Mouse (Mus musculus): ENCODE measurements around the gene Snx30. TPM values are rescaled to one million over a fixed set of nuclear protein-coding genes. Genes with fewer than 3 reads are reported as not detected.

Gene Snx30
- total RNA-seq, 1 experiment = 19.8 TPM

DNA sequence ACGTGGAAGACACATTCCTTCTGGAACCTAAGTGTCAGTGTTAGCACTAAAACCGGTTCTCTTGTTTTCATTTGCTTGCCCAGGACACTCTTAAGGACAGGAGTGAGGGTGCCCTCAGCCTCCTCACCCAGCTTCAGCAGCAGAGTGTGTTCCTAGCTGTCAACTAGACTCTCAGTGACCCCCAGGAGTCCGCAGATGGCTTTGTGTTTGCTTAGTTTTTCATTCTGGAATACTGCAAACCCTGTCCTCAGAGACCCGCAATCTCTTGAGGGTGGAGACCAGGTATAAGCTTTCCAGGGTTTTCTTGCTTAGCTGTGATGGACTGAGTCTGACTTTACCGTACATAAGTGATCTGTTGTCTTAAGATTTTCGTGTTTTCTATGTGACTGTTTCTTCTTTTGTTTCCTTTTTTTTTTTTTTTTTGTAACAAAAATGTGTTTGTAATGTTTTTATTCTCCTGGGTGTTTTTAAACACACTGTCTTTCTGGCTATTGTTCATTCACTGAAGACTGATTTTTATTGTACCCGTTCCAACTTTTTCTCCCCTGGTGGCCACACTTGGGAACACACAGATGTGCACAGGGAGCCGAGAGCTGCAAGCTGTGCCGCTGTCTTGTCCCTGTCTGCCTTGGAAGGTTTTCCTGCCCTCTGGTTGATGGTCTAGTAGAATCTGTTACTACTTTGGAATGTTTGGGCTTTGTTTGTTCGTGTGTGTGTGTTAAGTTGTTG is 44.8 kb upstream of the Snx30 start:
- in situ Hi-C loops (cut with MboI; ENCODE audit: low sequenced_read_pairs in 2 of 2, unreplicated experiment in 2 of 2) = no loop called here
- no peak for DNase-seq (ENCODE audit: low read depth, low spot score)
- Histone ChIP-seq H3K4me1 (ENCODE audit: control insufficient read depth in 2 of 2, insufficient read depth in 2 of 2, low read length in 2 of 2, poor library complexity in 1 of 2) (peaks cover 0 to 3% of the 10 kb centered on the region in 2 experiments; a peak in 1 of 4 replicates), H3K9me3 (ENCODE audit: control insufficient read depth, insufficient read depth, low read depth, low read length) (no peaks in the 10 kb centered on the region), H3K27ac (ENCODE audit: insufficient read depth, low read depth, low read length, poor library complexity, severe bottlenecking) (no peak overlapping the region), H3K9ac (ENCODE audit: insufficient read depth, low read depth, low read length, poor library complexity, severe bottlenecking) (no peak overlapping the region), H3K36me3 (ENCODE audit: control insufficient read depth, insufficient read depth, low read length, poor library complexity, severe bottlenecking) (no peaks in the 10 kb centered on the region), H3K4me3 (ENCODE audit: insufficient read depth in 1 of 2, low read depth in 1 of 2, low read length in 2 of 2, poor library complexity in 1 of 2, severe bottlenecking in 1 of 2) (no peak overlapping the region)
- TF ChIP-seq CHD2 (IDR thresholded peaks at IDR 0.05; ENCODE audit: low read depth, low read length) (no peak), ZNF384 (IDR thresholded peaks at IDR 0.05; ENCODE audit: low read depth, low read length) (no peak), MAFK (IDR thresholded peaks at IDR 0.05; ENCODE audit: insufficient read depth, low read depth, low read length) (no peak), ZC3H11A (IDR thresholded peaks at IDR 0.05; ENCODE audit: borderline replicate concordance, low read depth, low read length) (no peak), HCFC1 (IDR thresholded peaks at IDR 0.05; ENCODE audit: borderline replicate concordance, insufficient read depth, low read length) (no peak)

DNA sequence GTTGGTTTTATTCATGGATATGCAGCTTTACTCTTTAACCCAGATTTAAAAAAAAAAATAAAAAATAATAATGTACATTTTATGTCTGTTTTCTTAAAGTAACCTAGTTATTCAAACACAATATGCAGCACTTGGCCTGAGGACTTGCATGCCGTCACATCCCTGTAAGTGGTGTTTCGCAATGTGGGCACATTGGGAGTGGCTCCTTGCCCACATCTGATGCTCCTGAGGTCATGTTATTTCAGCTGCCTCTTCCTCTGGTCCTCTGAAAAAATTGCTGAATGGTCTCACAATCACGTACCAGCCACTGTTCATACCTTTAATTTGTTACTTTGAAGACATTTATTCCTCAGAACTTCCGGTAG is 44.3 kb upstream of the Snx30 start:
- H3K27ac ChIP-seq (ENCODE audit: insufficient read depth, low read depth, low read length, poor library complexity, severe bottlenecking) = no peak overlapping the region
- TF ChIP-seq HCFC1 (IDR thresholded peaks at IDR 0.05; ENCODE audit: borderline replicate concordance, insufficient read depth, low read length) = no peak
- TF ChIP-seq ZNF384 (IDR thresholded peaks at IDR 0.05; ENCODE audit: low read depth, low read length) = no peak
- no peak for TF ChIP-seq ZC3H11A (IDR thresholded peaks at IDR 0.05; ENCODE audit: borderline replicate concordance, low read depth, low read length)
- TF ChIP-seq CHD2 (IDR thresholded peaks at IDR 0.05; ENCODE audit: low read depth, low read length) = no peak
- no peak for TF ChIP-seq MAFK (IDR thresholded peaks at IDR 0.05; ENCODE audit: insufficient read depth, low read depth, low read length)
- no peak overlapping the region for H3K9ac ChIP-seq (ENCODE audit: insufficient read depth, low read depth, low read length, poor library complexity, severe bottlenecking)
- no peak overlapping the region for H3K4me3 ChIP-seq (ENCODE audit: insufficient read depth in 1 of 2, low read depth in 1 of 2, low read length in 2 of 2, poor library complexity in 1 of 2, severe bottlenecking in 1 of 2)
- DNase-seq (ENCODE audit: low read depth, low spot score) = no peak
- peaks cover 0 to 3% of the 10 kb centered on the region in 2 experiments; a peak in 1 of 4 replicates for H3K4me1 ChIP-seq (ENCODE audit: control insufficient read depth in 2 of 2, insufficient read depth in 2 of 2, low read length in 2 of 2, poor library complexity in 1 of 2)
- H3K9me3 ChIP-seq (ENCODE audit: control insufficient read depth, insufficient read depth, low read depth, low read length) = no peaks in the 10 kb centered on the region
- H3K36me3 ChIP-seq (ENCODE audit: control insufficient read depth, insufficient read depth, low read length, poor library complexity, severe bottlenecking) = no peaks in the 10 kb centered on the region
- in situ Hi-C loops (cut with MboI; ENCODE audit: low sequenced_read_pairs in 2 of 2, unreplicated experiment in 2 of 2) = no loop called here

DNA sequence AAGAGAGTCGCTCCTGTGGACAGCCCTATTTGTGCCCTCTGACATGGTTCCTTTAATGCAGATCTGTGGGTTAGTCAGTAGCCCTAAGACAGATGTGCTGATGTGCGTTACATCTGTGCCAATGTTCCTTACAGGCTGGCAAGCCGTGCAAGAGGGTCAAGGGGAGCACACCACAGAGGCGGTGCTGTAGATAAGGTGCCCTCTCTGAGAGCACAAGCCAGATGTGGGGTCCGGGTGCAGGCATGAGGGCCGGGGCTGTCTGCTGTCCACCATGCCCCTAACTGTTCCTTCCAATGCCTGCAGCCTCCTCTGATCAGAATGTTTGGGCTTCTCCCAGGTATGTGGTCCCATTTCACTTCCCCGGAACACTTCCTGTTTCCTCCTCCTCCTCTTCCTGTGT is 40.7 kb upstream of the Snx30 start:
- Histone ChIP-seq H3K36me3 (ENCODE audit: control insufficient read depth, insufficient read depth, low read length, poor library complexity, severe bottlenecking) (peaks cover 2% of the 10 kb centered on the region; the same call in 1 of the 2 replicates), H3K4me1 (ENCODE audit: control insufficient read depth in 2 of 2, insufficient read depth in 2 of 2, low read length in 2 of 2, poor library complexity in 1 of 2) (peaks cover 0 to 3% of the 10 kb centered on the region in 2 experiments; a peak in 1 of 4 replicates), H3K4me3 (ENCODE audit: insufficient read depth in 1 of 2, low read depth in 1 of 2, low read length in 2 of 2, poor library complexity in 1 of 2, severe bottlenecking in 1 of 2) (no peak overlapping the region), H3K27ac (ENCODE audit: insufficient read depth, low read depth, low read length, poor library complexity, severe bottlenecking) (no peak overlapping the region), H3K9ac (ENCODE audit: insufficient read depth, low read depth, low read length, poor library complexity, severe bottlenecking) (peak overlapping the region; percentile 14; the same call in 1 of the 2 replicates), H3K9me3 (ENCODE audit: control insufficient read depth, insufficient read depth, low read depth, low read length) (no peaks in the 10 kb centered on the region)
- in situ Hi-C loops (cut with MboI; ENCODE audit: low sequenced_read_pairs in 2 of 2, unreplicated experiment in 2 of 2) = no loop called here
- DNase-seq (ENCODE audit: low read depth, low spot score) = no peak
- no peak for TF ChIP-seq ZNF384 (IDR thresholded peaks at IDR 0.05; ENCODE audit: low read depth, low read length)
- no peak for TF ChIP-seq CHD2 (IDR thresholded peaks at IDR 0.05; ENCODE audit: low read depth, low read length)
- TF ChIP-seq HCFC1 (IDR thresholded peaks at IDR 0.05; ENCODE audit: borderline replicate concordance, insufficient read depth, low read length) = no peak
- no peak for TF ChIP-seq ZC3H11A (IDR thresholded peaks at IDR 0.05; ENCODE audit: borderline replicate concordance, low read depth, low read length)
- TF ChIP-seq MAFK (IDR thresholded peaks at IDR 0.05; ENCODE audit: insufficient read depth, low read depth, low read length) = no peak

GRCm38 (mm10) chr4:59765385-59766005 is 40.1 kb upstream of the Snx30 start:
- in situ Hi-C loops (cut with MboI; ENCODE audit: low sequenced_read_pairs in 2 of 2, unreplicated experiment in 2 of 2) = no loop called here

More at GRCm38 (mm10) chr4:59765385-59766005, 40.1 kb upstream of the Snx30 start:
- Histone ChIP-seq H3K27ac (ENCODE audit: insufficient read depth, low read depth, low read length, poor library complexity, severe bottlenecking) (no peak overlapping the region), H3K36me3 (ENCODE audit: control insufficient read depth, insufficient read depth, low read length, poor library complexity, severe bottlenecking) (peaks cover 8% of the 10 kb centered on the region), H3K4me1 (ENCODE audit: control insufficient read depth in 2 of 2, insufficient read depth in 2 of 2, low read length in 2 of 2, poor library complexity in 1 of 2) (peaks cover 0 to 3% of the 10 kb centered on the region in 2 experiments; a peak in 1 of 4 replicates), H3K4me3 (ENCODE audit: insufficient read depth in 1 of 2, low read depth in 1 of 2, low read length in 2 of 2, poor library complexity in 1 of 2, severe bottlenecking in 1 of 2) (no peak overlapping the region), H3K9me3 (ENCODE audit: control insufficient read depth, insufficient read depth, low read depth, low read length) (no peaks in the 10 kb centered on the region), H3K9ac (ENCODE audit: insufficient read depth, low read depth, low read length, poor library complexity, severe bottlenecking) (no peak overlapping the region)
- TF ChIP-seq MAFK (IDR thresholded peaks at IDR 0.05; ENCODE audit: insufficient read depth, low read depth, low read length) (no peak), ZNF384 (IDR thresholded peaks at IDR 0.05; ENCODE audit: low read depth, low read length) (no peak), CHD2 (IDR thresholded peaks at IDR 0.05; ENCODE audit: low read depth, low read length) (no peak), ZC3H11A (IDR thresholded peaks at IDR 0.05; ENCODE audit: borderline replicate concordance, low read depth, low read length) (no peak), HCFC1 (IDR thresholded peaks at IDR 0.05; ENCODE audit: borderline replicate concordance, insufficient read depth, low read length) (no peak)
- DNase-seq (ENCODE audit: low read depth, low spot score) = no peak
